Mouse (Mus musculus) C2C12 (cell line): ENCODE data around the gene Rbms3.

ENCODE experiments used
- CTCF ChIP-seq: IDR thresholded peaks from one replicate; pipeline ENCODE4 v1.5.1; 2011; ENCODE audit not compliant: control insufficient read depth, insufficient read depth, insufficient read length
- FOSL1 ChIP-seq: IDR thresholded peaks from one replicate; pipeline ENCODE4 v1.8.0; 2011; ENCODE audit warnings: mild to moderate bottlenecking, low read length; ENCODE audit not compliant: poor library complexity, insufficient read depth, severe bottlenecking
- MYOG ChIP-seq: IDR thresholded peaks from one replicate; pipeline ENCODE4 v1.6.1; 2011; ENCODE audit not compliant: control insufficient read depth, insufficient read length; ENCODE audit errors: extremely low read depth
- USF1 ChIP-seq: IDR thresholded peaks from one replicate; pipeline ENCODE4 v1.6.1; 2011; ENCODE audit warnings: low read depth, mild to moderate bottlenecking, control low read depth, moderate library complexity

- TF ChIP-seq MYOG (no peak), USF1 (no peak), CTCF (no peak), FOSL1 (no peak)
These were observed 493.3 kb downstream of the Rbms3 start for GRCm38 (mm10) chr9:117136410-117136809.
